Mouse (Mus musculus) midbrain, postnatal 0 days (tissue): Measurements from ENCODE around the gene Serpinc1. TPM values are rescaled to one million over a fixed set of nuclear protein-coding genes. Genes with fewer than 3 reads are reported as not detected.
"Not testable (repeated sequence)": the region's sequence is repeated elsewhere in the genome, so short reads cannot be mapped to it uniquely, and the experiment has no call there.

Experiments
- ATAC-seq: fragments of 200-750 bp; cut with Nextera tagmentation; 2 replicates; pipeline ENCODE4 v1.8.0; 2017; ENCODE audit warnings: moderate number of reproducible peaks, mild to moderate bottlenecking, moderate TSS enrichment, moderate library complexity; ENCODE audit not compliant: low FRiP score
- DNase-seq: peaks from one replicate; pipeline ENCODE4 v3.0.0-alpha.2; 2015; ENCODE audit warnings: low spot score
- H3K27ac ChIP-seq: fragments of 300-500 bp; sonication (generic); 2 replicates; pipeline ENCODE4 v1.5.1; 2014; ENCODE audit warnings: low read depth, mild to moderate bottlenecking, low read length, mixed read lengths
- H3K27me3 ChIP-seq: fragments of 300-500 bp; sonication (generic); 2 replicates; pipeline ENCODE4 v1.6.1; 2014; ENCODE audit warnings: low read length, control low read depth, mixed read lengths; ENCODE audit not compliant: insufficient read depth
- H3K36me3 ChIP-seq: fragments of 300-500 bp; sonication (generic); 2 replicates; pipeline ENCODE4 v1.6.1; 2014; ENCODE audit warnings: low read length, control low read depth, mixed read lengths; ENCODE audit not compliant: insufficient read depth
- H3K4me1 ChIP-seq: fragments of 300-500 bp; sonication (generic); 2 replicates; pipeline ENCODE4 v1.6.1; 2014; ENCODE audit warnings: mild to moderate bottlenecking, control low read depth, antibody characterized with exemption, low read length, mixed read lengths; ENCODE audit not compliant: insufficient read depth
- H3K4me2 ChIP-seq: fragments of 300-500 bp; sonication (generic); 2 replicates; pipeline ENCODE4 v1.6.1; 2014; ENCODE audit warnings: low read depth, mild to moderate bottlenecking, low read length, mixed read lengths; ENCODE audit not compliant: poor library complexity, severe bottlenecking
- H3K4me3 ChIP-seq: fragments of 300-500 bp; sonication (generic); 2 replicates; pipeline ENCODE4 v1.5.1; 2014; ENCODE audit warnings: low read depth, mild to moderate bottlenecking, low read length, moderate library complexity
- H3K9ac ChIP-seq: fragments of 300-500 bp; sonication (generic); replicated peaks from 2 replicates; pipeline ENCODE4 v1.6.1; 2014; ENCODE audit warnings: mild to moderate bottlenecking, low read length, moderate library complexity, mixed read lengths; ENCODE audit not compliant: poor library complexity, severe bottlenecking
- H3K9me3 ChIP-seq: fragments of 300-500 bp; sonication (generic); 2 replicates; pipeline ENCODE4 v1.6.1; 2016; ENCODE audit warnings: low read length, control low read depth
- CTCF ChIP-seq: IDR thresholded peaks from 2 replicates; pipeline ENCODE4 v1.5.1; 2016; ENCODE audit warnings: antibody characterized with exemption, mild to moderate bottlenecking
- WGBS: fragments of 180-500 bp; shearing (Covaris S2); extraction: QIAGEN DNeasy Blood & Tissue Kit; methylation state at CpG from one replicate; pipeline ENCODE4 v1.1.7; 2014; 5-methylcytosine and 5-hydroxymethylcytosine counted together
- polyA plus RNA-seq: library from polyadenylated mRNA; unstranded; fragments of >200 nt; fragmentation: Nextera tagmentation; extraction: Ambion mirVana; gene quantifications from 2 replicates; pipeline ENCODE4 v1.2.1, GENCODE M21; 2015
- total RNA-seq: library from RNA; depleted of rRNA; stranded (reverse); fragments of >200 nt; gene quantifications from 2 replicates; pipeline ENCODE4 v1.2.3, GENCODE M21; 2014

Serpinc1 gene
- total and polyA plus RNA-seq, 2 experiments from 2014 or later: 0.05 to 3.4 TPM

DNA sequence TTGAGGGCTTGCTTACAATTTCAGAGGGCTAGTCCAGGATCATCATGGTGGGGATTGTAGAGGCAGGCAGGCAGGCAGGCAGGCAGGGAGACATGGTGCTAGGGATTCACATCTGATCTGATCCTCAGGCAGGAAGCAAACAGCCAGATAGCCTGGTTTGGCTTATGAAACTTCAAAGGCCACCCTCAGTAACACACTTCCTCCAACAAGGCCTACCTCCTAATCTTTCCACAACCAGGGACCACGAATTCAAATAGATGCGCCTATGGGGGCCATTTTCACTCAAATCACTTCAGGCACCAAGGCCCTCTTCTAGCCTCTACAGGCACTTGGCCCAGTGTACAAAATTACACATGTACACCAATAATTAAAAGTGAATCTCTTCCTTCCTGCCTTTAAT, 48.8 kb downstream of the Serpinc1 start:
- ATAC-seq: no peak
- H3K36me3 ChIP-seq: peaks cover 24% of the 10 kb centered on the region; the same call in 1 of the 2 replicates
- 87% methylated on average over 2 of the region's 2 CpGs for WGBS
- no peaks in the 10 kb centered on the region for H3K4me1 ChIP-seq
- H3K27me3 ChIP-seq: no peaks in the 10 kb centered on the region
- H3K9ac ChIP-seq: no peak overlapping the region
- no peak for TF ChIP-seq CTCF
- no peak overlapping the region for H3K4me3 ChIP-seq
- no peak overlapping the region for H3K4me2 ChIP-seq
- H3K9me3 ChIP-seq: no peaks in the 10 kb centered on the region
- no peak overlapping the region for H3K27ac ChIP-seq
- DNase-seq: no peak

DNA sequence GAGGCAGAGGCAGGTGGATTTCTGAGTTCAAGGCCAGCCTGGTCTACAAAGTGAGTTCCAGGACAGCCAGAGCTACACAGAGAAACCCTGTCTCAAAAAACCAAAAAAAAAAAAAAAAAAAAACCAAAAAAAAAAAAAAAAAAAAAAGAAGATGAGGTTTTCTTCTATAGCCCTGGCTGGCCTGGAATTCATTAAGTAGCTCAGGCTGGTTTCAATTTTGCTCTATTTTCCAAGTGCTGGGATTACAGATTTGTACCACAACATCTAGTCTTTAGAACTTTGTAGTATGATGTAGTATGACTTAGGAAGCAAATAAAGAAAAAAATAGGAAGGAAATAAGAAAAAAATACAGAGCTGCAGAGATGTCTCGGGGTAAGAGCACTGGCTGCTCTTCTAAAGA, 50.0 kb downstream of the Serpinc1 start:
- H3K9me3 ChIP-seq: not testable (repeated sequence)

GRCm38 (mm10) chr1:161030058-161030457, 51.7 kb downstream of the Serpinc1 start:
- H3K9me3 ChIP-seq: no peaks in the 10 kb centered on the region
- no peak for TF ChIP-seq CTCF
- ATAC-seq: no peak
- peaks cover 27% of the 10 kb centered on the region; the same call in 1 of the 2 replicates for H3K36me3 ChIP-seq
- no peaks in the 10 kb centered on the region for H3K27me3 ChIP-seq
- no peak overlapping the region for H3K27ac ChIP-seq
- H3K4me3 ChIP-seq: no peak overlapping the region
- WGBS: 96% methylated on average over 3 of the region's 3 CpGs
- H3K9ac ChIP-seq: no peak overlapping the region
- no peaks in the 10 kb centered on the region for H3K4me1 ChIP-seq
- H3K4me2 ChIP-seq: no peak overlapping the region
- no peak for DNase-seq

More for the DNA sequence above, 50.0 kb downstream of the Serpinc1 start:
- not testable (repeated sequence) for H3K4me1 ChIP-seq, DNase-seq, H3K4me2 ChIP-seq, H3K9ac ChIP-seq, H3K27ac ChIP-seq, H3K4me3 ChIP-seq, ATAC-seq, H3K27me3 ChIP-seq
- peaks cover 27% of the 10 kb centered on the region; the same call in 1 of the 2 replicates for H3K36me3 ChIP-seq
- WGBS: 90% methylated on average over 1 of the region's 1 CpGs

- WGBS: 93% methylated on average over 9 of the region's 9 CpGs
- no peak for DNase-seq
- H3K27ac ChIP-seq: no peak overlapping the region
- no peaks in the 10 kb centered on the region for H3K27me3 ChIP-seq
- TF ChIP-seq CTCF: no peak
- no peaks in the 10 kb centered on the region for H3K4me1 ChIP-seq
- no peaks in the 10 kb centered on the region for H3K9me3 ChIP-seq
- H3K9ac ChIP-seq: no peak overlapping the region
- H3K4me2 ChIP-seq: no peak overlapping the region
- no peak for ATAC-seq
- H3K36me3 ChIP-seq: peaks cover 21% of the 10 kb centered on the region; the same call in 1 of the 2 replicates
- no peak overlapping the region for H3K4me3 ChIP-seq
Observed at GRCm38 (mm10) chr1:161031881-161032280, 53.5 kb downstream of the Serpinc1 start.

DNA sequence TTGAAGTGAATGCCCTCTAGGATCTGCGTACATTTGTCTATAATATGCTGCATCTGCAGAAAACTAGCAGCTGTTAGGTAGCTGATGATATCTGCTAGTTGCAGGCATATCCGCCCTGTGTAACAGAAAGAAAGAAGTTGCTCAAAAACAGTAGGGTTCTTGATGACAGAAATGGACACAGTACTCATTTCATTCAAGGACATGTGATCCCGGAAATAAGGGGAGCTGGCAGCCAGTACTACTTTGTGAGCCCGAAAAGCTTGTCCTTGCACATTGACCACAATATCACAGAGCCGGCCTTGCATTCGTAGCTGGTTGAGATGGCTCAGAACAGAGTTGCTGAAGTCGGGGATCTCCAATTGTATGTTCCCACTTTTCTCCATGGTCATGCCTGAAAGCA, 54.0 kb downstream of the Serpinc1 start:
- no peak for ATAC-seq
- 96% methylated on average over 7 of the region's 7 CpGs for WGBS

GRCm38 (mm10) chr1:161033856-161034434, 55.6 kb downstream of the Serpinc1 start:
- H3K27ac ChIP-seq: peak overlapping the region; percentile 86
- peaks cover 3% of the 10 kb centered on the region; the same call in 1 of the 2 replicates for H3K4me1 ChIP-seq
- H3K36me3 ChIP-seq: peaks cover 22% of the 10 kb centered on the region; the same call in 1 of the 2 replicates
- no peaks in the 10 kb centered on the region for H3K9me3 ChIP-seq
- peak overlapping the region; percentile 94 for H3K4me3 ChIP-seq
- ATAC-seq (no peak), DNase-seq (peak; percentile 6)
- WGBS: 1% methylated on average over 21 of the region's 21 CpGs
- H3K27me3 ChIP-seq: no peaks in the 10 kb centered on the region
- H3K4me2 ChIP-seq: peak overlapping the region; percentile 76
- no peak for TF ChIP-seq CTCF
- peak overlapping the region; percentile 90 for H3K9ac ChIP-seq

More for the DNA sequence above, 54.0 kb downstream of the Serpinc1 start:
- Histone ChIP-seq H3K27ac (no peak overlapping the region), H3K36me3 (peaks cover 16% of the 10 kb centered on the region; the same call in 1 of the 2 replicates), H3K4me3 (no peak overlapping the region), H3K9ac (no peak overlapping the region), H3K4me2 (no peak overlapping the region), H3K4me1 (no peaks in the 10 kb centered on the region), H3K27me3 (no peaks in the 10 kb centered on the region), H3K9me3 (no peaks in the 10 kb centered on the region)
- no peak for TF ChIP-seq CTCF
- DNase-seq: no peak
